Mouse (Mus musculus): ENCODE data around the gene Ccnd3. TPM values are rescaled to one million over a fixed set of nuclear protein-coding genes. Genes with fewer than 3 reads are reported as not detected.
A peak's percentile ranks its signal among the peaks of the same experiment; 100 is the strongest.

Gene Ccnd3
- polyA plus RNA-seq, 1 experiment from 2014 or later = 18.7 TPM

GRCm38 (mm10) chr17:47515180-47515844 lies 10.5 kb downstream of the Ccnd3 start:
- H3K79me2 ChIP-seq (ENCODE audit: inconsistent target) = no peaks in the 10 kb centered on the region
- WGBS (ENCODE audit: missing documents) = 57% methylated on average over 7 of the region's 7 CpGs
- no peaks in the 10 kb centered on the region for H3K36me3 ChIP-seq (ENCODE audit: inconsistent target)
- H3K27ac ChIP-seq = no peak overlapping the region
- no peak overlapping the region for H3K4me3 ChIP-seq (ENCODE audit: inconsistent target)

GRCm38 (mm10) chr17:47516232-47516631 lies 11.4 kb downstream of the Ccnd3 start:
- no peak overlapping the region for H3K27ac ChIP-seq
- no peaks in the 10 kb centered on the region for H3K36me3 ChIP-seq (ENCODE audit: inconsistent target)
- H3K79me2 ChIP-seq (ENCODE audit: inconsistent target) = no peaks in the 10 kb centered on the region
- WGBS (ENCODE audit: missing documents) = 96% methylated on average over 2 of the region's 3 CpGs
- no peak overlapping the region for H3K4me3 ChIP-seq (ENCODE audit: inconsistent target)

DNA sequence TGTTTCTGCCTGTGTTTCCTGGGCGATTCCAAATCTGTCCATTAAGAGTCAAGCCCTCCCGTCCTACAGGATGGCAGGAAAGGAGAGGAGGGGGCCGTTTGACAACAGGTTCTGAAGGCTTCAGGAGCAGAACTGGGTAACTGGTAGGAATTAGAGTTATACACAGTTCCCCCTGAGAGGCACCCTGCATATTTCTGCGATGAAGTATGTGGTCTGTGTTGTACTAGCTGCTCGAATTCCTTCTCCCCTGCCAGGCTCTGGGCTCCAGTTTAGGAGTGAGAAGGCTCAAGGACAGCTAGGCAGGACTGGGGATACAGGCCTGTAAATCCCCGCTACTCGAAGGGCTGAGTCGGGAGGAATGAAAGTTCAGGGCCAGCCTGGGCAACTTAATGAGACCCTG lies 13.4 kb downstream of the Ccnd3 start:
- H3K79me2 ChIP-seq (ENCODE audit: inconsistent target) = no peaks in the 10 kb centered on the region
- no peak overlapping the region for H3K27ac ChIP-seq
- no peaks in the 10 kb centered on the region for H3K36me3 ChIP-seq (ENCODE audit: inconsistent target)
- no peak overlapping the region for H3K4me3 ChIP-seq (ENCODE audit: inconsistent target)
- WGBS (ENCODE audit: missing documents) = 59% methylated on average over 8 of the region's 8 CpGs

DNA sequence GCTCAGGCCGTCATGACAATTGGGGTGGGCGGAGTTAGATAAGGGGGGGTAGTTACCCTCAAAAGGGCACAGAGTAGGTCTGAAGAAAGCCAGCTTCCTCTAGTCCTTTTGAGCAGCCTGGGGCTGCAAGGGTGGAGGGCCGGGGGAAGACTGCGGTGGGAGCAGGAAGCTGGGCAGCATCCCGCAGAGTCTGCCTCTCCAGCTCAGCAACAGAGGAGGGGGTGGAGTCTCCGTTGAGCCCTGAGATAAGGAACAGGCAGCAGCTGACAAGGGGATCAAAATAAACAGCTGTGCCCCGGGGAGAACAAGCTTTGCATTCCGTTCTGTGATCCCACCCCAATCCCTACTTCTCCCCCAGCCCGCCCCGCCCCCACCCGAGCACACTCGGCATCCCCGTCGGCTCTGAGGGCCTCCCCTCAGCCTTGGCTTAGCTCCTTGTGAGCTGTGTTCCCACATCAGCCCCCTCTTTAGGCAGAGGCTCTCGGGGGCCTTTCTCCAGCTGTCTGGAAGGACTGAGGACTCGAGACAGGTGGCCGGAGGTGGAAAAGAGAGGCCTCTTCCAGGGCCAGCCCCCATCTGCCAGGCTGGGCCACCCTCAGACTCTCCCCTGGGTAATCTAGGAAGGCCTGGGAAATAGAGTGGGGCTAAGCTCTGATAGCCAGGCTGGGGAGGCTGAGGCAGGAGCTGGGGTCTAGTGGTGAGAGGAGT lies 16.9 kb downstream of the Ccnd3 start:
- H3K4me3 ChIP-seq (ENCODE audit: inconsistent target) = no peak overlapping the region
- peak overlapping the region; percentile 90 for H3K27ac ChIP-seq
- H3K36me3 ChIP-seq (ENCODE audit: inconsistent target) = no peaks in the 10 kb centered on the region
- H3K79me2 ChIP-seq (ENCODE audit: inconsistent target) = no peaks in the 10 kb centered on the region
- WGBS (ENCODE audit: missing documents) = 12% methylated on average over 17 of the region's 17 CpGs

DNA sequence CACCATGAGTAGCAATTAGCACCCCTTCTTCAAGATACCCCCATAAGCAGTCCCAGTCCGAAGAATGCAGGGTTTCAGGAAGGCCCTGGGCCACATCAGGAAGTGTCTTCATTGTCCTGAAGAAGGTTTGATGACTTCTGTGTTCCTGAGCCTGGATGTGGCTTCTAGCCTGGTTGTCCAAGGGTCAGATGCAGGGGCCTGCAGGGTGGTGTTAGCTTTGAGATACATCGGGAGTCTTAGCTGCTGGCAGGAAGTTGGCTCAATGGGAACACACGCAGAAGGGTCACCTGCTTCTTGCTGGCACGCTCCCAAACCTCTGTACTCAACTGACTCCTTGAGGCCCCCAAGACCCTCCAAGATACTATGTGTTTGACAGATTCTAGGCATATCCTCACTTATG lies 17.7 kb downstream of the Ccnd3 start:
- H3K36me3 ChIP-seq (ENCODE audit: inconsistent target) = no peaks in the 10 kb centered on the region
- peak overlapping the region; percentile 90 for H3K27ac ChIP-seq
- H3K4me3 ChIP-seq (ENCODE audit: inconsistent target) = no peak overlapping the region
- 32% methylated on average over 4 of the region's 4 CpGs for WGBS (ENCODE audit: missing documents)
- H3K79me2 ChIP-seq (ENCODE audit: inconsistent target) = no peaks in the 10 kb centered on the region

- Histone ChIP-seq H3K36me3 (ENCODE audit: inconsistent target) (no peaks in the 10 kb centered on the region), H3K4me3 (ENCODE audit: inconsistent target) (no peak overlapping the region), H3K27ac (peak overlapping the region; percentile 90), H3K79me2 (ENCODE audit: inconsistent target) (no peaks in the 10 kb centered on the region)
- WGBS (ENCODE audit: missing documents) = 4% methylated on average over 18 of the region's 18 CpGs
Measured at GRCm38 (mm10) chr17:47523211-47523682, 18.4 kb downstream of the Ccnd3 start.

- Histone ChIP-seq H3K79me2 (ENCODE audit: inconsistent target) (no peaks in the 10 kb centered on the region), H3K4me3 (ENCODE audit: inconsistent target) (no peak overlapping the region), H3K36me3 (ENCODE audit: inconsistent target) (no peaks in the 10 kb centered on the region), H3K27ac (peak overlapping the region; percentile 90)
- WGBS (ENCODE audit: missing documents) = 85% methylated on average over 5 of the region's 8 CpGs
Measured at GRCm38 (mm10) chr17:47524055-47524454, 19.2 kb downstream of the Ccnd3 start.

DNA sequence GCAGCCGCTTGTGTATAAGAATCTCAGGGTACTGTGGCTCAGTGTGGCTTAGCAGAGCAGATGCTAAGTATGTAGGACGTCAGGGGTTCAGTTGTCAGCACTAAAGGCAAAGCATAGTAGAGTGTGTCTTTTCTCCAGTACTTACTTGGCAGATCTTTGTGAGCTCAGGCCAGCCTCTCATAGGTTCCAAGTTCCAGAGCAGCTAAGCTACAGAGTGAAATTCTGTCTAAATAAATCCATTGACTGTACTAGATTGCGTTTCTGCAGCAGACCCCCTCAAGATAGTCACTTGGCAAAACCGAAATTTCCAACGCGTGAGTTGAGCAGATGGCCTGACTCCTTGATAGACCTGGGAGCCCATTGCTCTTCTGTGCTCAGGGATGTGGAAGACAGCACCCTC lies 20.1 kb downstream of the Ccnd3 start:
- no peak overlapping the region for H3K4me3 ChIP-seq (ENCODE audit: inconsistent target)
- H3K27ac ChIP-seq = no peak overlapping the region
- H3K36me3 ChIP-seq (ENCODE audit: inconsistent target) = no peaks in the 10 kb centered on the region
- WGBS (ENCODE audit: missing documents) = 96% methylated on average over 6 of the region's 6 CpGs
- H3K79me2 ChIP-seq (ENCODE audit: inconsistent target) = no peaks in the 10 kb centered on the region

GRCm38 (mm10) chr17:47526856-47527520 lies 22.1 kb downstream of the Ccnd3 start:
- Histone ChIP-seq H3K4me3 (ENCODE audit: inconsistent target) (no peak overlapping the region), H3K79me2 (ENCODE audit: inconsistent target) (no peaks in the 10 kb centered on the region), H3K36me3 (ENCODE audit: inconsistent target) (no peaks in the 10 kb centered on the region), H3K27ac (no peak overlapping the region)
- WGBS (ENCODE audit: missing documents) = 57% methylated on average over 17 of the region's 17 CpGs

DNA sequence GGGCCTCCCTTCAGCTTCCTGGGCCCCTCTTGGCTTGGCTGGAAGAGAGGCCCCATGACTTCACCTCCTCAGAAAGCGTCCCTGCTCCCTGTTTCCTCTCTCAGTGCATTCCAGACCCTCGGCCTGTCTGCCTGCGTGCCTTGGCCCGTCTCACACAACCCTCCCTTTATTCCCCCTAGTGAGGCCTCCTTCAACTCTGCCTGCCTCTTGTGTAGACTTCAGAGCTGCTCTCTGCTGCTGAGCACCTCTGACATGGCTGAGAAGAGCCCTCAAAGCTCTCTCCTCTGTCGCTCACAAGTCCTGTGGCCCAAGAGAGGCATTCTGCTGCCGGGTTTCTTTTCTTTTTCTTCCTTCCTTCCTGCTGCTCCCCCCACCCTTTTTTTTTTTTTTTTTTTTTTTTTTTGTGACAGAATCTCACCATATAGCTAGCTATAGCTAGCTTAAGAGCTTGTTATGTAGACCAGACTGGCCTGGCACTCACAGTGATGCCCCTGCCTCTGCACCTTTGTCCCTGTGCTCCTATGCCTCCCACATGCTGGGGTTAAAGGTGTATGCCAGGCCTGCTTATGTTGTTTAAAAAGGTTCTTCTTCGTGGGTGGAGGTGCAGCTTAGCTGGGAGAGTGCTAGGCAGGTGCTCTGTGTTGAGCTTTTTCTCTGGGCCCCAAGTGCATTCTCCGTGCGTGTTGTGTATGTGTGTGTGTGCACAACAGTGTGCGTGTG lies 22.9 kb downstream of the Ccnd3 start:
- no peak overlapping the region for H3K27ac ChIP-seq
- no peaks in the 10 kb centered on the region for H3K79me2 ChIP-seq (ENCODE audit: inconsistent target)
- no peak overlapping the region for H3K4me3 ChIP-seq (ENCODE audit: inconsistent target)
- WGBS (ENCODE audit: missing documents) = 75% methylated on average over 8 of the region's 10 CpGs
- H3K36me3 ChIP-seq (ENCODE audit: inconsistent target) = no peaks in the 10 kb centered on the region

DNA sequence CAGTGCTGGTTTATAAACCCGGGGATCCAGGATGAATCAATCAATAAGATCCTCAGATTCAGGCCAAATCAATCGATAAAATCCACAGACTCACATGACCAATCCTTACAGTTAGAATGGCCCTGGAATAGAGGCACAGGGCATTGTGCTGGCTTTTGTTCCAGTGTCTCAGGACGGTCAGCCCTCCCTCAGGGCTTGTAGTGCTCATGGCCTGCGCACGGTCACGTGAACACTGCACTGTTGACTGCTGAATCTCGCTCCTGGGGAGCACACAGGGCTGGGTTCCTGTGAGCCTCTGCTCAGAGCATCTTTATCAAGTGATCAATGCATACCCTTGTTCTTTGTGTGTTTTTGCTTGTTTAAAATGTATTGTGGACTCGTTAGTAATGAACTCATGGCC lies 24.1 kb downstream of the Ccnd3 start:
- Histone ChIP-seq H3K4me3 (ENCODE audit: inconsistent target) (no peak overlapping the region), H3K79me2 (ENCODE audit: inconsistent target) (no peaks in the 10 kb centered on the region), H3K27ac (no peak overlapping the region), H3K36me3 (ENCODE audit: inconsistent target) (no peaks in the 10 kb centered on the region)
- WGBS (ENCODE audit: missing documents) = 94% methylated on average over 8 of the region's 8 CpGs

- WGBS (ENCODE audit: missing documents) = 98% methylated on average over 5 of the region's 11 CpGs
- Histone ChIP-seq H3K79me2 (ENCODE audit: inconsistent target) (no peaks in the 10 kb centered on the region), H3K4me3 (ENCODE audit: inconsistent target) (no peak overlapping the region), H3K36me3 (ENCODE audit: inconsistent target) (no peaks in the 10 kb centered on the region), H3K27ac (no peak overlapping the region)
Measured at GRCm38 (mm10) chr17:47529595-47529994, 24.7 kb downstream of the Ccnd3 start.

GRCm38 (mm10) chr17:47531387-47531818 lies 26.6 kb downstream of the Ccnd3 start:
- H3K79me2 ChIP-seq (ENCODE audit: inconsistent target) = no peaks in the 10 kb centered on the region
- no peak overlapping the region for H3K4me3 ChIP-seq (ENCODE audit: inconsistent target)
- H3K36me3 ChIP-seq (ENCODE audit: inconsistent target) = no peaks in the 10 kb centered on the region
- H3K27ac ChIP-seq = no peak overlapping the region
- WGBS (ENCODE audit: missing documents) = 38% methylated on average over 10 of the region's 10 CpGs

DNA sequence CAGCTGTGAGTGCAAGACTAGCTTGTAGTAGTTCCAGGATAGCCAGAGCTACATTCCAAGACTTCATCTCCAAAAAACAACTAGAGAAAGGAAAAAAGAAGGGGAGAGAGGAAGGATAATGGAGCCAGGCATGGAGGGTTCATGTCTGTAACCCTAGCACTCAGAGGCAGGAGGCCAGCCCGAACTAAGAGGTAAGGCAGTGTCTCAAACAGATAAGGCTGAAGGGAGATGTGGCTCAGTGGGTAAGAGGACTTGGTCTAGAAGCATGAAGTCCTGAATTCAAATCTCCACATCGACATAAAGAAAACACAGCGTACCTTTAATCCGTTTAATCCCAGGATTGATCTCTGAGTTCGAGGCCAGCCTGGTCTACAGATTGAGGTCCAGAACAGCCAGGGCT lies 27.5 kb downstream of the Ccnd3 start:
- WGBS (ENCODE audit: missing documents) = 94% methylated on average over 5 of the region's 5 CpGs

More for the DNA sequence above, 27.5 kb downstream of the Ccnd3 start:
- Histone ChIP-seq H3K4me3 (ENCODE audit: inconsistent target) (no peak overlapping the region), H3K36me3 (ENCODE audit: inconsistent target) (no peaks in the 10 kb centered on the region), H3K79me2 (ENCODE audit: inconsistent target) (no peaks in the 10 kb centered on the region), H3K27ac (no peak overlapping the region)
